Mouse (Mus musculus): ENCODE measurements around the gene Cdh16.

Gene Cdh16

DNA sequence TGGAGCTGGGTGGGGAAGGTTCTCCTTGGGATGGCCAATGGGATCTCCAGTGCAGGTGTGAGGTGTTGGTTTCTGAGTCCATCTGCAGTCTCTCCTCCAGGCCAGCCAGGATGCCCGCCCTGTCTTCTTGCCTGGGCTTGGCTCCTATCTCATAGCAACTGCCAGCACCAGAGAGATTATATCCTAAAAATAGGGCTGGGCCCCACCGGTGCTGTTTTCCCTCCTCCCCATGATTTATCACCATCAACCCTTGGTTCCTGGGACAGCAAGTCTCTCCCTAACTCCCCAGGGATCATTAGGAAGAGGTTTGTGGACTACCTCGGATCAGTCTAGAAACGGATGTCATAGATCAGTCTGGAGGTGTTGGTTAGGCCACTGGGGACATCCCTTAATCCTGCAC is 11.1 kb downstream of the Cdh16 start:
- DNase-seq (ENCODE audit: extremely low read depth, insufficient read length, low spot score), result no peak

DNA sequence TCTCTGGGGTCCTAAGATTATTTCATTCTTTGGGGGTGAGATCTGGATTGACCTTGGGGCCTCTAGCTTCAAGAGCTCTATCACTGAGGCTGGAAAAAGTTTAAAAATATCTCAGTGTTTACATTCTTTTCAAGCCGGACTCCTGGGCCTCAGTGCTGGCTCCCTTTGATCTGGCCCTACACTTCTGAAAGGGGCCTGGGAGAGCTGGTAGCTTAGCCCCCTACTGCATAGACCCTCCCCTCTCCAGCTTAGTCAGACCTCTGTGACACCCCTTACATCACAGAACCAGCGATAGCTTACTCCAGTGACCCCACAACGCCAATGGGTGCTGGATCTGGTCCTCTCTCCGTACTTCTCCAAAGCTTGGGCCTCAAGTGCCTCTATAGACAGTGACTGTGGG is 12.6 kb downstream of the Cdh16 start:
- no peak for DNase-seq (ENCODE audit: extremely low read depth, insufficient read length, low spot score)

DNA sequence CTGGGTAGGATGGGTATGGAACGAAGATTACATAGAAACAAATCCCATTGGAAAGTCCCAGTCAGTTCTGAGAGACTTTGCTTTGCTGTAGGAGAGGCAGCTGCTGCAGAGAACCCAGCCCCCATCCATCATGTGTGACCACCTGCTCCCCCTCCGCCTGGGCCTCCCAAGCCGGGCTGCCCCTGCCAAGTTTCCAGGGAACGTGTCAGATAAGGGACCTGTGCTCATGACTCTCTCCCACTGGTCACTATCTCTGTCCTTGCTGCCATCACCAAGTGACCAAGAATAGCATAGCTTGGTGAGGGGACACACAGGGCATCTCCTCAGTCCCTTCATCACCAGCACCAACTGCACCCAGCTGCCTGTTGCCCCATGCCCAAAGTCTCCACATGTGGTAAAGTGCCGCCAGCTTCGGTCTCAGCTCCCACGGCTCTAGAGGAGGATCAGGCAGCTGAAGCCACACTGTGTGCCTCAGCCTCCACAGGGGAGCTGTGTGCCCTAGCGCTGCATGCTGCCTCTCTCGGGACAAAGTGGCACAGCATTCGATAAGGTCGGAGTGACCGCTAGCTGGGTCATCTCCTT is 13.9 kb downstream of the Cdh16 start:
- no peak for DNase-seq (ENCODE audit: extremely low read depth, insufficient read length, low spot score)

DNA sequence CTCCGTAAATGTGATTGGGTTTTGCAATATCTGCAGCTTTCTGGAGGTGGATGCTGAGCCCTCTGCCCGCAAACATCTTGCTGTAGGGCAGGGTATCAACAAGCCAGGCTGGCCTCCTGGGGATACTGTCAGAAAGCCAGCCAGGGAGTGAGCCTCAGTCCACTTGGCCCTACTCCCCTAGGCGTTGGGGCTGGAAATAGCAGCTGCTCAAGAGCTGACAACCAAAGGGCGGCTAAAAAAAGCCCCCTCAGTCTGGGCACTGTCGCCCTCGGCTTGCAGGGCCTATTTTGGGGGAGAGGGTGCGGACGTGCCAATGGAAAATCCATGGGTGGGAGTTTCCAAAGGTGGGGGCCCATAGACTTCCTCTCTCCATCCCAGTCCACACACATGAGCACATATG is 15.0 kb downstream of the Cdh16 start:
- DNase-seq (ENCODE audit: extremely low read depth, insufficient read length, low spot score), result no peak

- no peak for DNase-seq (ENCODE audit: extremely low read depth, insufficient read length, low spot score)
These were observed 16.3 kb downstream of the Cdh16 start for GRCm38 (mm10) chr8:104607944-104608343.

GRCm38 (mm10) chr8:104606329-104606728 is 17.9 kb downstream of the Cdh16 start:
- no peak for DNase-seq (ENCODE audit: extremely low read depth, insufficient read length, low spot score)

- DNase-seq (ENCODE audit: extremely low read depth, insufficient read length, low spot score), result no peak
These were observed 21.0 kb downstream of the Cdh16 start for GRCm38 (mm10) chr8:104603245-104603593.

DNA sequence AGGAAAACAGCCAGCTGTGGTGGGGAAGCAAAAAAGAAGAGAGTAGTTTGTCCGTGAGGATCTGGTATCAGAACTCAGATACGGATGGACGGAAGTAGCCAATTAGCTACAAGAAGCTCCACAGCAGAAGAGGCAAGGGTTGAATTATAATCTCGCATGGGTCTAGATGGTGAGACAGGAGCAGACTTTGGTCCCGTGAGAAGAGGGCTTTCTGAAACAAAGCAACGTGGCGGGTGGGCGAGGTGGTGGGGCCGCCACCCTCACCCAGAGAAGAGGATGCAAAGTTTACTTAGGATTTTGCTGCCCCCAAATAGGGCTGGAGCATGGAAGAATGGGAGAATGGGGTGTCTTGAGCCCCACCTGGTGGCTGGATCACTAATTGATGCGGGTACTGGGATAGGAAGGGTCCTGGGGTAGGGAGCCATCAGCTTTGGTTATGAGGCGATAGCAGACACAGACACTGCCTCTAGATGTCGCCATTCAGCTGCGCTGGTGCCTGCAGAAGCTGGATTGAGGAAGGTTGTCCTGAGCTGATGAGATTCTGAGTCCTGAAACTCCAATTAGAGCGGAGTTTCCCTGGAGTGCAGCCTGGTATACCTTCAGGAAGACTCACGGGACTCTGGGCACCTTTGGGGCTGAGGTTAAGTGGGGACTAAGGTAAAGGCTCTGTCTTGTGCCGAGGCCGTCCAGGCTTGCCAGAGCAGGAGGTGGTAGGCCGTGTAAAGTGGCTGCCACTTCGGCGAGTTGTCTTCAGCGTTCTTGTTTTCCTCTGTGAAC is 21.5 kb downstream of the Cdh16 start:
- peak; percentile 46 for DNase-seq (ENCODE audit: extremely low read depth, insufficient read length, low spot score)

DNA sequence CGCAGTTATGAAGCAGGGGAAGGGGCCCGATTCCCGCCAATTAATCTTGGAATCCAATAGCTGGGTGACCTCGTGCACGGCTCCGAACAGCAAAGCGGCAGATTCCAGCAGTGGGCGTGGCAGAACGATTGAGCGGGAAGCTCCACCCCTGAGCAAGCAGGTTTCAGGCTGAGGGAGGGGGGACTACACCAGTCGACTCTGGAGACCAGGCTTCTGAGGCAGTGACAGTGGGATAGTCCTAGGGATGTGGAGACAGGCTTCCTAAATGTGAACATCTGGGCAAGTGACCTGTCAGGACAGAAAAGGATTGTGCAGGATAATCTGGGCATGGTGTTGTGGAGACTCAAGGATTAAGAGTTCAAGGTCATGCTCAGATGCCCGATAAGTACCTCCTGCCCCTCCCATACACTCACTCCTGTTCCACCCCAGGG is 22.2 kb downstream of the Cdh16 start:
- no peak for DNase-seq (ENCODE audit: extremely low read depth, insufficient read length, low spot score)

- no peak for DNase-seq (ENCODE audit: extremely low read depth, insufficient read length, low spot score)
These were observed 22.8 kb downstream of the Cdh16 start for GRCm38 (mm10) chr8:104601386-104601785.

DNA sequence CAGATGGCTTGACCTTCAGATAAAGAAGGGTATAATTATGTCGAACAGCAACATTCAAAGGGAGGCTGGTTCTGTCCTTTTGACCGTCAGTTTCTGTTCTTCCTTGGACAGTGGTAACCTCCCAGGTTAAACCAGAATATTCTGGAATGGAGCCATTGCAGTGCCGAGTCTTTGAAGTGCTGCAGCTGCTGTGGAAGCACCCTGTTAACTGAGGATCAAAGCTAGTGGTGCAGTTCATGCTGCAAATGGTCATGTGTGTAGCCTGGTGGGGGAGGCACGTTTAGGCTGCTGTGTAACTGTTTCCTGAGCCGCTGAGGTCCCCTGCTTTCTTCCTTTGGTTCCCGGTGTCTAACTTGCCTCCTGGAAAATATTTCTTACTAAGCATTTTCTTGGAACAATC is 25.7 kb downstream of the Cdh16 start:
- no peak for DNase-seq (ENCODE audit: extremely low read depth, insufficient read length, low spot score)

GRCm38 (mm10) chr8:104597656-104598055 is 26.5 kb downstream of the Cdh16 start:
- no peak for DNase-seq (ENCODE audit: extremely low read depth, insufficient read length, low spot score)

GRCm38 (mm10) chr8:104595773-104596536 is 28.2 kb downstream of the Cdh16 start:
- DNase-seq (ENCODE audit: extremely low read depth, insufficient read length, low spot score), result no peak

GRCm38 (mm10) chr8:104594611-104595362 is 29.4 kb downstream of the Cdh16 start:
- no peak for DNase-seq (ENCODE audit: extremely low read depth, insufficient read length, low spot score)

DNA sequence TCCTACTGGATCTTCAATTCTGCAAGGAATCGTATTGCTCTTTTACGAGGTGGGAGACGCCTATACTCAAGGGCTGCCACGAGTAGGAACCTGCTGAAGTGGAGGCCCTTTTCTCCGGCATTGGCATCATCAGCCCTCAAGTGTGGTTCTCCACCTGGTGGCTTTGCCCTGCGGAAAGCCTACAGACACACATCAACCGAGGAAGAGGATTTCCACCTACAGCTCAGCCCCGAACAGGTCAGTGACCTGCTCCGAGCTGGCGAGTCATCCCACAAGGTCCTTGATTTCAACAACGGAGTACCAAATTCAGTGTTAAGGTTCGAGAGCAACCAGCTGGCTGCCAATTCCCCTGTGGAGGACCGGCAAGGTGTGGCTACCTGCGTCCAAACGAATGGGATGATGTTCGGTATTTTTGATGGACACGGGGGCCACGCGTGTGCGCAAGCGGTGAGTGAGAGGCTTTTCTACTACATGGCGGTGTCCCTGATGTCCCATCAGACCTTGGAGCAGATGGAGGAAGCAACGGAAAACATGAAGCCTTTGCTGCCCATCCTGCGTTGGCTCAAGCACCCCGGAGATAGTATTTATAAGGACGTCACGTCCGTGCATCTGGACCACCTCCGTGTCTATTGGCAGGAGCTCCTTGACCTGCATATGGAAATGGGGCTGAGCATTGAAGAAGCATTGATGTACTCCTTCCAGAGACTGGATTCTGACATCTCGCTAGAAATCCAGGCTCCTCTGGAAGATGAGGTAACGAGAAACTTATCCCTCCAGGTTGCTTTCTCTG is 30.5 kb downstream of the Cdh16 start:
- DNase-seq (ENCODE audit: extremely low read depth, insufficient read length, low spot score), result no peak

DNA sequence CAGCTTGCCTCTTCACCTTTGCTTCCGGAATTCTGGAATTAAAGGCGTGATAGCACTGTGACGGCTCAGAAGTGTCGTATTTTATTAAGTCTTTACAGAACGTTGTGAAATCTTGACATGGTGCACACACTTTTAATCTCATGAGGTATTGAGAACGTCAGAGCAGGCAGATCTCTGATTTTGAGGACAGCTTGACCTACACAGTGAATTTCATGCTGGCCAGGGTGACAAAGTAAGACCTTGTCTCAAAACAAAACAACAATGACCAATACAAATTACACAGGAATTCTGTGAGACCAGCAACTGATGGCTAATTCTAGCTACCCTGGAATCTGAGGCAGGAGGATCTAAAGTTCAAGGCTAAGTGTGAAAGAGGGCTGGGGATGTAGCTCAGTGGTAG is 31.6 kb downstream of the Cdh16 start:
- no peak for DNase-seq (ENCODE audit: extremely low read depth, insufficient read length, low spot score)

DNA sequence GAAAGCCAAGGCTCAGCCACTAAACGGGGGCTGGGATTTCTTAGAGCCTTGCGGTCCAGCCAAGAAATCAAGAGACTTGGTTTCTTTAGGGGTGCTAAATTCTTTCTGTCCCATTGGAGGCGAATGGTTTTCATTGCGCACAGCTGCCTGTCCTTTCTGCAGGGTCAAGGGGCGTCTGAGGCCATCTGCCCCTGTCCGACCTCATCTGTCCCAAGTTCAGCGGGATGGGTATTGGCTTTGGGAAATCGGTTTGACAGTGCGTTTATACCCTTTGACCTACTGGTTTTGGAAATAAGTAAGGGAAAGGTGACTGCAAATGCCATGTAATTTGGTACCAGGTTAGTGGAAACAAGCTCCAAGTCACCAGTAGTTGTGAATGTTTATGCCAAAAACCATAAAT is 32.3 kb downstream of the Cdh16 start:
- no peak for DNase-seq (ENCODE audit: extremely low read depth, insufficient read length, low spot score)

DNA sequence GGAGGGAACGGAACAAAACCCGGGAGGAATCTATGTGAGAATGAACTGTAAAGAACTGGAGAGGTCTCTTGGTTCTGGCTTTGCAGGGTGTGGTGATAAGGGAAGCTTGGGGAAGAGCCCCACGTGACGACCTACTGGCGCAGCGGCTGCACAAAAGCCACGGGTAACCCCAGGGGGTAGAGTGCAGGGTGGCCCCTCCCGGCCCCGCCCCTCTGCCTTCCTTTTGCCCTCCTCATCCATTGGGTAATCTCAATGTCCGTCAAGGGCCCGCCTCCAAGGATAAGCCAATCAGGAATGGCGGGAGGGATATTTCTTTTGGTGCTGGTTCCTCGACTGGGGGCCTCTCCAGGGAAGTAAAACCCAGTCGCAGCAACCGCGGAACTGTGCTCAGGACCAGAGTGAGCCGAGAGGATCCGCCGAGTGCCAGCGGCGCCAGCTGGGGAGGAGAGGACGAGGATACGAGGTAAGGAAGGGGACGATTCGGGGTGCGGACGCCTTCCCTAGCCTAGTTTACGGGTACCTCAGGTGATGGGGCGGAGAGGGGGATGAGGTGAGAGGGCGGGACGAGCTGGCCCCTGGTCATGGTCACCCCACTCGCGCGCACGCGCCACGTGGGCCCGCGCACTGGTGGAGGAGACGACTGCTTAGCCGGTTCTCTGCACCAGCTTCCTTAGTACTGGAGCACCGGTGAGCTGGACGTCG is 32.9 kb downstream of the Cdh16 start, which contains the start of gene Pdp2:
Pdp2 (plus strand) TSS at position 319 of the 702 bp plus-strand sequence.
- DNase-seq (ENCODE audit: extremely low read depth, insufficient read length, low spot score), result peak; percentile 90

DNA sequence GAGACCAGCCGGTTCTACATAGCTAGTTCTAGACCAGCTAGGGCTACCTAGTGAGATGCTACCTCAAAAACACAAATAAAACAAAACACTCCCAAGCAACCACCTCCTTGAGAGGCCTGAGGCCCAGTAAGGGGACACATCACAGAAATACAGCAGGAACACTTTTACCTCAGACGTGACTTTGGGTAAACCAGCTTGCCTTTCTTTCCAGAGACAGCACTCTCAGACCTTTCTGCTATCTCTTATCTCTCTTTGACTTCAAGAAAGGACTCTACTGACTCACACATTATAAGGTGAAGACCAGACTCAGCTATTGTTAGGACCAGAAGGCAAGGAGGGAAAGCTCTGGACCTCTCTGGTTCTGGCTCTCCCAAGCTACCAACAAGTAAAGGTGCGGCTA is 33.9 kb downstream of the Cdh16 start:
- DNase-seq (ENCODE audit: extremely low read depth, insufficient read length, low spot score), result no peak

GRCm38 (mm10) chr8:104584522-104584921 is 39.7 kb downstream of the Cdh16 start:
- no peak for DNase-seq (ENCODE audit: extremely low read depth, insufficient read length, low spot score)

Data from 3134 (cell line).